ENCODE assay signal across 9 mouse cellular contexts in genomic region chr7:113311784-113312183, GRCm38 (mm10). TPM values are rescaled to one million over a fixed set of nuclear protein-coding genes. Genes with fewer than 3 reads are reported as not detected.
A peak's percentile ranks its signal among the peaks of the same experiment; 100 is the strongest.
DNase-seq lines count a peak whose midpoint lies in the region; ATAC-seq lines count a peak whose summit lies in the region.
"Had no signal": no experiment of that assay in that cellular context is flagged by ENCODE, and none has a peak within 500 bp of the region (broad histone marks: within the 10 kb centered on the region; RNA-seq: fewer than 3 reads in every experiment).

No protein-coding gene starts in this region.

- H3K9ac ChIP-seq in liver, embryonic 12.5 days = no peak overlapping the region
- H3K9ac ChIP-seq in midbrain, embryonic 11.5 days (ENCODE audit: low read length) = no peak overlapping the region

- peaks cover 18% of the 10 kb centered on the region for H3K36me3 ChIP-seq in liver, embryonic 12.5 days
- H3K36me3 ChIP-seq in midbrain, embryonic 11.5 days (ENCODE audit: control insufficient read depth, insufficient read depth, low read length) = 0 out of 2 replicates have a peak, but pooled peaks cover 2% of the 10 kb centered on the region
- peaks cover 11% of the 10 kb centered on the region for H3K36me3 ChIP-seq in splenic B cell, adult 2 months (ENCODE audit: control insufficient read depth, insufficient read depth, low read length, poor library complexity, severe bottlenecking)

- no peaks in the 10 kb centered on the region for H3K27me3 ChIP-seq in liver, embryonic 12.5 days (replicated peaks)
- H3K27me3 ChIP-seq in midbrain, embryonic 11.5 days (ENCODE audit: control insufficient read depth, insufficient read depth, low read length) = no peaks in the 10 kb centered on the region
- no peaks in the 10 kb centered on the region for H3K27me3 ChIP-seq in splenic B cell, adult 2 months (ENCODE audit: control insufficient read depth, insufficient read depth, low read length, poor library complexity, severe bottlenecking)

- 28% methylated on average over 2 of the region's 2 CpGs for WGBS in liver, embryonic 12.5 days (ENCODE audit: insufficient replicate concordance)
- 38% methylated on average over 2 of the region's 2 CpGs for WGBS in midbrain, embryonic 11.5 days

- H3K4me2 ChIP-seq in liver, embryonic 12.5 days = no peak overlapping the region
- H3K4me2 ChIP-seq in midbrain, embryonic 11.5 days = no peak overlapping the region

- intact Hi-C loops in heart, postnatal 10 days (cut with DNase I) = loop anchor here (1.0 to 5.0 kb wide), 3 partner anchors 44 to 389 kb away; no protein-coding TSS in a partner anchor

- H3K4me1 ChIP-seq in liver, embryonic 12.5 days = no peaks in the 10 kb centered on the region
- H3K4me1 ChIP-seq in midbrain, embryonic 11.5 days (ENCODE audit: control insufficient read depth, insufficient read depth, low read length) = no peaks in the 10 kb centered on the region

- no peaks in the 10 kb centered on the region for H3K9me3 ChIP-seq in liver, embryonic 12.5 days (replicated peaks)
- no peaks in the 10 kb centered on the region for H3K9me3 ChIP-seq in midbrain, embryonic 11.5 days (ENCODE audit: control insufficient read depth, low read length)

- DNase-seq in liver = peak; percentile 48
- peak; percentile 64 to 76 for DNase-seq in heart, postnatal 10 days
- peak; percentile 46 to 55 for DNase-seq in layer of hippocampus, postnatal 36 days
- peak; percentile 98 for DNase-seq in midbrain, embryonic 11.5 days (ENCODE audit: low spot score, missing footprints)
- peak; percentile 75 for DNase-seq in splenic B cell, adult 2 months (ENCODE audit: low read depth, low spot score)

- H3K4me3 ChIP-seq in liver, embryonic 12.5 days = no peak overlapping the region
- no peak overlapping the region for H3K4me3 ChIP-seq in midbrain, embryonic 11.5 days (ENCODE audit: low read depth, low read length)
- H3K4me3 ChIP-seq: erythroblast, embryonic 14.5 days had no signal

- no peak overlapping the region for H3K27ac ChIP-seq in liver, embryonic 12.5 days
- H3K27ac ChIP-seq in midbrain, embryonic 11.5 days (ENCODE audit: low read depth, low read length) = no peak overlapping the region

- ATAC-seq in liver, embryonic 12.5 days = no peak; the same call in 1 of the 2 replicates
- ATAC-seq in activated CD4-positive, CD25-positive, alpha-beta regulatory T cell, adult 4 months = peak; percentile 60
- peak; percentile 89 for ATAC-seq in common myeloid progenitor, adult 5-6 weeks (replicated peaks; ENCODE audit: low read depth, poor library complexity, severe bottlenecking)
- ATAC-seq in midbrain, embryonic 11.5 days (ENCODE audit: low FRiP score) = no peak

RNA-seq across cellular contexts. Expression of gene Btbd10, which starts 57.4 kb away (rescaled TPM):
- 11.2 and 11.7 TPM in 2 replicates for polyA plus RNA-seq in liver, embryonic 12.5 days (2016; fragmentation: Nextera tagmentation; extraction: Ambion mirVana)
- polyA plus RNA-seq in activated CD4-positive, CD25-positive, alpha-beta regulatory T cell, adult 4 months (2017; shearing (Covaris generic)) = 1 to 10 TPM; 8.1 to 9.7 TPM
- 25.8 and 27.1 TPM in 2 replicates for total RNA-seq in common myeloid progenitor, adult 5-6 weeks (2017)
- 10 to 100 TPM; 15.3 to 15.7 TPM for total RNA-seq in heart, postnatal 10 days (2021)
- 10 to 100 TPM; 59.1 to 63.0 TPM for total RNA-seq in layer of hippocampus, postnatal 36 days (2021)
- 37.4 and 39.6 TPM in 2 replicates for polyA plus RNA-seq in midbrain, embryonic 11.5 days (2014; fragmentation: Nextera tagmentation; extraction: Ambion mirVana)

Comparison
In these comparisons a context has a peak if more than half of its experiments do, and no peak if none do; other contexts are left out.
1. DNase-seq: peak in every context shown above with its lines; median percentile 98 in midbrain, embryonic 11.5 days; 75 in splenic B cell, adult 2 months; 70 in heart, postnatal 10 days; 50 in layer of hippocampus, postnatal 36 days; 48 in liver.
2. ATAC-seq: peak in activated CD4-positive, CD25-positive, alpha-beta regulatory T cell, adult 4 months (single experiment) and common myeloid progenitor, adult 5-6 weeks (single experiment); none in liver, embryonic 12.5 days (single experiment) and midbrain, embryonic 11.5 days (single experiment).